Mouse (Mus musculus) cerebellum, adult 18-20 months (tissue): ENCODE measurements around the gene Slc17a9.
"Not testable (repeated sequence)": the region's sequence is repeated elsewhere in the genome, so short reads cannot be mapped to it uniquely, and the experiment has no call there.

Experiments
- DNase-seq, 2 experiments: peaks; one replicate each; pipeline ENCODE4 v3.0.0; 2021

Slc17a9 gene

GRCm38 (mm10) chr2:180710276-180711155, 14.5 kb upstream of the Slc17a9 start:
- DNase-seq, result no peak

DNA sequence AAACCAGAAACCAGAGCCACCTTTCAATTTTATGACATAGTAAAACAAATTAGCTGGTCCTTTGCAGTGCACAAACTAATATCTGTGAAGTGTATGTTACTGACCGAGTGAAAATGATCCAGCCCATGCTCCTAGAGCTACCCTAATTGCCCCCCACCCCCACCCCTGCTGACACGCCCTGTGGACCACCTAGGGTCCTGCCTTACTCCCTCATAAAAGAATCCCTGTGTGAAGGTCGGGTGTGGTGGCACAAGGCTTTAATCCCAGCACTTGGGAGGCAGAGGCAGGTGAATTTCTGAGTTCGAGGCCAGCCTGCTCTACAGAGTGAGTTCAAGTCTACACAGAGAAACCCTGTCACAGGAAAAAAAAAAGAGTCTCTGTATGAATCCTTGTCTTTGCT, 13.5 kb upstream of the Slc17a9 start:
- DNase-seq, result no peak

GRCm38 (mm10) chr2:180712037-180712689, 12.9 kb upstream of the Slc17a9 start:
- DNase-seq, result no peak

- not testable (repeated sequence) for DNase-seq
Observed at GRCm38 (mm10) chr2:180722748-180723147, 2.3 kb upstream of the Slc17a9 start.

DNA sequence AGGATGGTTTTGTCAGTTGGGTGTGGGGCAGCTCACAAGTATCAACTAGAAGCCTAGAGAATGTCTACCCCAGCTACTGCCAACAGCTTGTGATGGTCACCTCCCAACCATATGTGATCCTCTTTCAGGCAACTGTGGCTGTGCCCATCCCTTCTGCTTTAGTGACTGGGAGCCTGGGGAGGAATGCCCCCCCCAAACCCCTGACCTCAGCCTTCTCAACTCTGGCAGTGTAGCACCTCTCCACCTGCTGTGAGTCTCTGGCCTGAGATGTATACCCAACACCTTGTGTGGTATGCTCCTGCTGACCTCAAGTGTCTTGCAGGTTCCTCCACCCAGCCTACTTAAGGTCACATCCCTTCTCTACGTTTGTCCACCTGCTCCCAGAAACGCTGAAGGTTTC, 1.2 kb upstream of the Slc17a9 start:
- no peak for DNase-seq

- no peak for DNase-seq
Observed at GRCm38 (mm10) chr2:180725414-180725778, 333 bp downstream of the Slc17a9 start.

DNA sequence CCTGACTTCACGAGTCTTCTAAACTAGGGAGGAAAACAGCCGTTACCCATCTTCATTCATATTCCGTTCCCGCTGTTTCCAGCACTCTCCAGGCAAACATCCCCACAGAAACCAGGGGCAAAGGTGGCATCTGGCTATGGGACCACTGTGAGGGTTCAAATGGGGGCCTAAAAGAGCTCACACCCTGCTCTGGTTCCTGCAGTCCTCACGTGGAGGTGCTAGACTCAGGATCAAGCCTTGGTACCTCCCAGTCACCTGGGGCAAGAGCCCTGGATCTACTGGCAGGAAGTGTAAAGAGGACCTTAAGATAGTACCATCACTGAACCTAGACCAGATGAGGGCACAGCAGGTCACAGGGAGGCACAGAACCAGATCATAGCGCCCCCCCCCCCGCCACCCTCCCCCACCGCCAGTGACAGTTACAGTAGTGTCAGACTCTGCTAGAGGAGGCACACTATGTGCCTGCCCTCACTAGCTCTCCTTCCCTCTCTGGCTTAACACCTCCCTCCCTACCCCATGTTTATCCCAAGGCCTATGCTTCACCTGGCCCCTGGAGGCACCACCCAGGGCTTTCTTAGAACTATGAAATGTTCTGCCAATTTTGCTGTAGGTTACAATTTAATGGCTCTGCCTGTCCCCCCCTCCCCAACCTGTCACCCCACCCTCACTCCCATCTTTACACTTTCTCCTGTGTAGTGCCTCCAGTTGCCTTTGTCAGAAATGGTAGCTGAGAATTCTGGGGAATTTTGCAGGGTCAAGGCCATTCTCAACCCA, 980 bp downstream of the Slc17a9 start:
- no peak for DNase-seq

- DNase-seq, result no peak
Observed at GRCm38 (mm10) chr2:180726658-180727442, 1.8 kb downstream of the Slc17a9 start.

GRCm38 (mm10) chr2:180727613-180728021, 2.6 kb downstream of the Slc17a9 start:
- DNase-seq, result no peak

DNA sequence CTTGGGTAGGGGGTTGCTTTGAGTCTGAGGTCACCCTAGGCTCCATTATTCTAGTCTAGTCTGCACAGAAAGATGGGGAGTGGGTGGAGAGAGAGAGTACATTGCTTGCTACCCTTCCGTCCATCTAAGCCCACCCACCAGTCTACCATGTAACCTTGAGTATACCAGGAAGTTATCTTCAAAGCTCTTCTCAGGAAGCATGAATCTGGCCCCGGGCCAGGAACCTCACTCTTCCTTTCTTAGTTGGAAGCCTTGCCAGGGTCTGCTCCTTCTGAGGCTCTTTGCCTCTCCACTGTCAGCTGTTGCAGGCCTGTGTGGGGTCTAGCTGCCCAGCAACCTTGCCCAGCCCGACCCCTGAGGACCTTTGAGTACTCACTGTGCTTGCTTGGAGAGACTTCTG, 6.0 kb downstream of the Slc17a9 start:
- DNase-seq, result no peak

GRCm38 (mm10) chr2:180731984-180732383, 6.9 kb downstream of the Slc17a9 start:
- DNase-seq, result no peak

- DNase-seq, result no peak
Observed at GRCm38 (mm10) chr2:180735232-180735631, 10.2 kb downstream of the Slc17a9 start.

GRCm38 (mm10) chr2:180737984-180738383, 12.9 kb downstream of the Slc17a9 start:
- no peak for DNase-seq

DNA sequence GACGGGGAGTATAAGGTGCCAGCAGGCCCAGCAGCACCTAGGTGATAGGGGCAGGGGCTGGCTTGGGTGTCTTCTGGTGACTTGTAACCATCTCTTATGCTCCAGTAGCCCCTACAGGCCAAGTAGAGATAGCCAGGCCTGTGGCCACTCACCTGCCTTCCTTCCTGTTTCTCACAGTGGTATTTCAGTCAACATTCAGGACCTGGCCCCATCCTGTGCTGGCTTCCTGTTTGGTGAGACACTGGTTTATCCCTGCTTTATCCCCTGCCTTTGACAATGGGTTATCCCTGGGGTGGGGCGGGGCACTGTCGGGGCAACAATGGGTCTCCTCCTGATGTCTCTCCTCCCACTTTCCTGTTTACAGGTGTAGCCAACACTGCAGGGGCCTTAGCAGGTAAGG, 15.3 kb downstream of the Slc17a9 start:
- DNase-seq, result no peak

DNA sequence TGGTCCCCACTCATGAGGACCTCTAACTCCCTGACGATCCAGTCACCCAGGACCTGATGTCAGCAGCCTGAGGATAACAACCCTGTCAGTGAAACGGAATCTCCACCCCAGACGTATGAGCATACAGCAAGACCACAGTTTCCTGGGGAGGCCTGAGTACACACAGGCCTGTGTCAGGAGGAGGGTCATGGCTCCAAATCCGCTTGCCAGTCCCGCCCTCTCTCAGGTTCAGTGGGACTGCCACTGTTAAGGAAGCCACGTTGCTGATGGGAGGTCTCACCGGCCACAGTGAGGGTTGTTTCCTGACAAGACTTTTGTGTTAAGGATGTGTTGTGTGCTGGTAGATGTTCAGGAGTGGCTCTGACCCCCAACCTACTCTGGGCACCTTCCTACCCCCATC, 16.4 kb downstream of the Slc17a9 start:
- no peak for DNase-seq

DNA sequence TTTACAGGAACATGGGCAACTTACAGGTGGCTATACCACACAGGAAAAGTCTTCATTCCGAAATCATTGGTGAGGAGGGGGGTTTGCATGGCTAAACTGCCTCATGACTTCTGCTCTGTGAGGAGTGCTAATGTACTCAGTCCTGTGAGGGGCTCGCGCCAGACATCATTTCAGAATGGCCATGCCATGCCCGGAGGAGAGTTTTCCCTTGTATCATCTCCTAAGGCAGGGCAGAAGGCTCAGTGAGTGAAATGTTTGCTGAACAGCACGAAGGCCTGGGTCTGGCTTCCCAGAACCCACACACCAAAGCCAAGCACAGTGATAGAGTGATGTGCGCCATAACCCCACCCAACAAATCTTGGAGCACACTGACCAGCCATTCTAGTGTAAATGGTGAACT, 17.8 kb downstream of the Slc17a9 start:
- no peak for DNase-seq

DNA sequence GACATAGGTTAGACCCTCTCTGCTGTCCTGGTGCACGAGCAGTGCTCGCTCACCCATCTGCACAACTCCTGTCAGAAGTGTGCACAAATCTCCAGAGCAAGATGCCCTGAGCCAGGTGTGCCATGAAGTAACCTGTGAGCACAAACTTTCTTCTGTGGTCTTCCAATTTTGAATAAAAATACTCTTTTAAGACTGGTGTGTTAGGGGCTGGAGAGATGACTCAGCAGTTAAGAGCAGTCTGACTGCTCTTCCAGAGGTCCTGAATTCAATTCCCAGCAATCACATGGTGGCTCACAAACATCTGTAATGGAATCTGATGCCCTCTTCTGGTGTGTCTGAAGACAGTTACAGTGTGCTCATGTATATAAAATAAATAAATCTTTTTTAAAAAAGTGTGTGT, 18.3 kb downstream of the Slc17a9 start:
- no peak for DNase-seq

GRCm38 (mm10) chr2:180745248-180745927, 20.3 kb downstream of the Slc17a9 start:
- DNase-seq, result peak; percentile 84 to 90

DNA sequence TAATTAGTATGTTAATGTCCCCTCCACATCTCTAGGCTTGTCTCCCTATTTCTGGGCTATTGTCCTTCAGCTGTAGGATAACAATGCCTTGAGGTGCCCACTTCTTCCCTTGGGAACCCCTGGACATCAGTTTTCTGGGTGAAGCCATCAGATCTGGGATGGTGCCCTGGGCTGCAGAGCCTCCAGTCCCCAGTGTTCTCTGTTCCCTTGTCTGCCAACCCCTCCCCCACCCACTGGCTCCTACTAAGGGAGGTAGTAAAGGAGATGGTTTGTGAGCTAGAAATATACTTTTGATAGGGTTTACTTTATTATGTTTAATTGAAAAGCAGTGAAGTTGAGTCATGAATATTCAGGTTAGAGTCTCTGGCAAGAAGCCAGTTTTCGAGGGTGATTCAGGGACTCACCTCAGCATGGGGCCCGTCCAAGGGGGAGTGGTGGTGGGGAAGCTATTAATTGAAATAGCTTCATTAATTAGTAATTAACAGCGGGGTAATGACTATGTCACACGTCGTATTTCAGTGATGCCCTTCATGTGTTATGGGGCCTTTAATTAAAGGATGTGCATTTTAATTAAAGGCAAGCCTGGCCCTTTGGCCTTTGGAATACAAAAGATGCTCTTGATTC, 21.6 kb downstream of the Slc17a9 start:
- DNase-seq, result no peak

DNA sequence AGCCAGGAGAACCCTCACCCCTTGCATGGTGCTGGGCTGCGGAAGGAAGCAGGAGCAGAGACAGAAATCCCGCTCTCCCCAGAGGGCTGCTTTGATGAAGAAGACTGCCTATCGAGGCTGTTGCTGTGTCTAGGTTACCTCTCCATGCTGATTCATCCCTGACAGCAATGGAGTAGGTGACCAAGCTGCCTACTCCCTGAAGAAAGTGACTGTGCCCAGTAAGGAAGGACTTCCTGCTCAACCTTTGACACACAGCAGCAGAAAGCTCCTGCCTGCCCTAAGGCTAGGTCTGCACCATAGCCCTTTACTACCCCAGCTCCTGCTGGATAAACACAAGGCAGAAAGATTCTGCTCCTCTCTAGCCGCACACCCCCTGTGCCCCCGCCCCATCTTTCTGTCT, 23.8 kb downstream of the Slc17a9 start:
- DNase-seq, result no peak

- no peak for DNase-seq
Observed at GRCm38 (mm10) chr2:180754976-180755688, 30.1 kb downstream of the Slc17a9 start.
